Mouse (Mus musculus) G1E-ER4 (cell line): ENCODE measurements around the gene Atp5d. TPM values are rescaled to one million over a fixed set of nuclear protein-coding genes. Genes with fewer than 3 reads are reported as not detected.

Experiments used
- GATA1 ChIP-seq: IDR thresholded peaks from one replicate; pipeline ENCODE4 v1.8.0; 2012; ENCODE audit warnings: low read length, inconsistent platforms
- polyA plus RNA-seq: library from polyadenylated mRNA; stranded (reverse); fragments of >175 nt; gene quantifications from 2 replicates; pipeline ENCODE4 v1.2.3, GENCODE M21; 2012

Atp5d gene
- polyA plus RNA-seq, 1 experiment = 1,866 TPM

DNA sequence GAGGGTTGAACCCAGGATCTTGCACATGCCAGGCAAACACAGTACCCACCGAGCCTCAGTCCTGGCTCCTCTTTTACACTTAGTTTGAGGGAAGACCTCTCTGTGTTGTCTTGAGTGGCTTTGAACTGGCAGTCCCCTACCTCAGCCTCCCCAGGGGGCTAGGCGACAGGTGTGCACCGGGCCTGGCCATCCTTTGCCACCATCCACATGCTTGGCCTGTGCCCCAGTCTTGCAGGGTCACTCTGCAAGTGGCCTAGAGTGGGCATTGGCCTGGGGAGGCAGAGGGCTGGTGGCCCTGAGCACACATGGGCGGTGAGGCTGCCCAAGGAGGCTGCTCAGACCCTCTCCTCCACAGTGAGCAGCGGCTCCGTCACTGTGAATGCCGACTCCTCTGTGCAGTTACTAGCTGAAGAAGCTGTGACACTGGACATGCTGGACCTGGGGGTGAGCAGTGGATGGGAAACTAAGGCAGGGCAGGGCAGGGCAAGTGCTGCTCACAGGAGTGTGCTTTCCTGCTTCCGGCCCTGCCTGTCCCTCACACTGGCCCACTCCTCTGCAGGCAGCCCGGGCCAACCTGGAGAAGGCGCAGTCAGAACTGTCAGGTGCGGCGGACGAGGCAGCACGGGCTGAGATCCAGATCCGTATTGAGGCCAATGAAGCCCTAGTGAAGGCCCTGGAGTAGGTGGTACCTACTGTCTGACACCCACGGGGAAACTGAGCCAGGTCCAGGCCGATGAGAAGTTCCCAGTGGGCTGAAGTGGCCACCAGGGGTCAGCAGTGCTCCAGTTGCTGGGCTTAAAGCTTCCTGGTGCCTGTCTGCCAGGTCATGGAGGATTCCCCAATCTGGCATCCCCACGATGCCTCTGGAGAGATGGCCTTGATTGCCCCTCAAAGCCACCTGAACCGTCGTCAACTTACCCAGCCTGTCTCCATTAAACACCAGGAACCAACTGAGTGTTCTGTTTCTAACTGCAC lies 6.7 kb downstream of the Atp5d start:
- TF ChIP-seq GATA1 = no peak

DNA sequence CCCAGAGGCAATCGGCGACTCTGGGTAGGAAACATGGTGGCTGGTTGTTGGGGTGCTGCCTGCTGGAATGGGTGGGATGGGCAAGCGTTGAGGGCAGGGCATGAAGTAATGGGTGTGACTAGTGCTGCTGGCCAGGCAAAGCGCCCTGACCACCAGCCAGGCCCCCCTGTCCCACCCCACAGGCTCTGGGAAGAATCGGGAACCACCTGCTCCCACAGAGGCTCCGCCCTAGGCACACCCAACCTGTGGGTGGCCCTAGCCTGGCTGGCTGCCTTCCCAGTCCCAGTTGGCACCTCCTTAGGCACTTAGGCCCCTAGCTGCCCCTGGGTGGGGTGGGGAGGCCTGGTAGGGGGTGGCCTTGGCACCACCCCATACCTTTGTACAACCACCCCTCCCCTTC lies 7.5 kb downstream of the Atp5d start:
- TF ChIP-seq GATA1 = no peak

DNA sequence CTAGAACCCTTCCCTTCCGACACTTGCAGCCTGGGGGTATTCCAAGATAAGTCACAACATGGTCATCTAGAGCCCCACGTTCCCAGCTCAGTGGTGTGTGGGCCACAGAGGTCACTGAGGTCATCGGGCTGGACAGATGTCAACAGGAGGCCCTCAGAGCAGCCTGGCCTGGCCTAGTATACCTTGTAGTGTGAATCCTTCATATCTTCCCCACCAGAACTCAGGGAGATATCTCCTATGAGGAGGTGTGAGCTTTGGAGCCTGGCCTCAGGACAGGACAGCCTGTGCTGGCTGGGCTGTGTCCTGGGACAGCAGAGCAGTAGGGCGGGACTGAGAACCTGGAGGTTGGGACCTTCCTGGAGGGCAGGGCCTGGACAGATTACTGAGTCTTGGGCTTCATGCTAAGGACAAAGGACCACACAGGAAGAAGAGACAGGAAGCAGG lies 8.2 kb downstream of the Atp5d start:
- TF ChIP-seq GATA1 = no peak

DNA sequence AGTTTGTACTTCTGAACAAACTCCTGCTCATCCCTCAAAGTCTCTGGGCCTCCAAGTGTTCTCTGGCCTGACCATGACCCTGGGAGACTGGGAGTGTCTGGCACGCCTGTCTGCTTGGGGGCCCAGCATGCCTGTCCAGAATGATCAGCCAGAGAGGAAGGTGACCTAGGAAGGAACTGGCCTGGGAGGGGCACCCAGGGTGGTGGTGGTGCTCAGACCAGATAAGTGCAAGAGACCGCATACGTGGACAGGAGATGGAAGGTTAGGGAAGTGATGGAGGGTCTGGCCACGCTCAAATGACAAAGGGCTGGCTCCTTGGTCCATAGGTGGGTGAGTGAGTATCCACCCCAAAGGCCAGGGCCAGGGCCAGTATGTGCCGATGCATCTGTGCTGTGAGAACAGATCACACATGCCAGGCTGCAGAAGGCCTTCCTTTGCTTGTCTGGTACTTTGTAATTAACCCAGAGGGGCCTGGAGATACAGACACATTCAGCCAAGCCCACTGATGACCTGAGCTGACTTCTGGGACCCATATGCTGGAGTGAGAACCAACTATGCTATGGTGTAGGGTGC lies 8.8 kb downstream of the Atp5d start:
- no peak for TF ChIP-seq GATA1

DNA sequence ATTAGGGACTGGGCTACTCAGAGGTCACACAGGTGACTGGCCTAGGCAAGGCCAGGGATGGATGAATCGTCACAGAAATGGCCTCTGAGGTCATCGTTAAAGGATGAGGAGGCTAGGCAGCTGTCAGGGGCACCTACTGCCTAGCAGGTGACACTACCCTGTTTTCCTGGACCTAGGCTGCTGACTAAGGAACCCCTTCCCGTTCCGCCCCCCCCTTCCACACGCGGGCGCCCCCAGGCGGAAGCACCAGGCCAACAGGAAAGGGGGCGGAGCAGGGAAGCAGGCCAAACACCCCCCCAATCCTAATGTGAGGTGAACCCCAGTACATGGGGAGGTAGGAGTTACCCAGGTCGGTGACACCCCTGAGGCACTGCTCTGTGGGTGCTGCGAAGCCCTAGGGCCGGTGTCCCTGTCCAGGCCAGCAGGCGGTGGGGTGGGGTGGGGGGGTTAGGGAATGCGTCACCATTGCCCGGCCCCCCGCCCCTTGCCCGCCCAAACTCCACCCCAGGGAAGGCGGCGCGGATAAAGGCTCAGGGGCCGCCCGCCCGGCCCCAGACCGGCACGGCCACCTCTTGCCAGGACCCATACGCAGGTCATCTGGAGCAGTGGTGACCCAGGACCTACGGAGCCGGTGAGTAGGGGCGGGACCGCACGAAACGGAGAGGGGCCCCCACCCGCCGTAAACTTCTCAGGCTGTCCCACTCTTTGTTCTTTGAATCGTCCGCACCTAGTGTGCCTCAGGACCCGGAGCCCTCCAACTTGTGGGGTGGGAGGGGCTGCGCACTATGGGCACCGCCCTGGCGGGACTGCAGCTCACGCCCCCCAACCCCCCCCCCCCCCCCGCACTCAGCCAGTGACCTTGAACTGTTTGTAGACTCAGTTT lies 9.5 kb downstream of the Atp5d start, which contains the start of gene Midn:
Gene Midn, plus strand, starts transcription at position 554 of the 883 bp plus-strand sequence.
- TF ChIP-seq GATA1 = no peak

DNA sequence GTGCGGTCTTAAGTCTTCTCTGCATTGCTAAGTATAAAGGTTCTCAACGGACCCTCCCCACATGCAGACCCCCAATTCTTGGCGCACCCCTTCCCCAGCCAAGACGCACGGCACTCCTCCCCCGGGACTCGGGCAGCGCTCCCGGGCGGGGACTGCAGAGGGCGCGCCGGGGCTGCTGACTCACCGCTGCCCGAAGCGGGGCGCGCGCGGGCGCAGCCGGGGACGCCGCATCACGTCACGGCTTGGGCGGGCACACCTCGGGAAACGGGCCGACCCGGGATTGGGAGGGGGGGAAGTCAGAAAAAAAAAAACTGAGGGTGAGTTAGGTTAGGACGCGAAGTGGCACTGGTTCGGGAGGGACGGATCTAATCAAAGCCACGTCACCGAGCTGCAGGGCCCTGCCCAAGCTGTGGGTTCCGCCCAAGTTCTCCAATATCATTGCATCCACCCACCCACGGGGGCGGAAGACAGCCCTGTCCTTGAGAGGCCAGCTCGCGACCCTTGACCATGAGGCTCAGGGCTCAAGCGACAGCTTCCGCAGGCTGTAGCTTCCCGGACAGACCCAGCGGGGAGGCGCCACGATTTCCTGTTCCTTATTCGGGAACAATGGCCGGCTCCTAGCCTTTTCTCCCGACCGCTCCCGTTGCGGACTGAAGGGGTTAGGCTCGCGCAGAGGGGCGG lies 10.3 kb downstream of the Atp5d start:
- no peak for TF ChIP-seq GATA1

DNA sequence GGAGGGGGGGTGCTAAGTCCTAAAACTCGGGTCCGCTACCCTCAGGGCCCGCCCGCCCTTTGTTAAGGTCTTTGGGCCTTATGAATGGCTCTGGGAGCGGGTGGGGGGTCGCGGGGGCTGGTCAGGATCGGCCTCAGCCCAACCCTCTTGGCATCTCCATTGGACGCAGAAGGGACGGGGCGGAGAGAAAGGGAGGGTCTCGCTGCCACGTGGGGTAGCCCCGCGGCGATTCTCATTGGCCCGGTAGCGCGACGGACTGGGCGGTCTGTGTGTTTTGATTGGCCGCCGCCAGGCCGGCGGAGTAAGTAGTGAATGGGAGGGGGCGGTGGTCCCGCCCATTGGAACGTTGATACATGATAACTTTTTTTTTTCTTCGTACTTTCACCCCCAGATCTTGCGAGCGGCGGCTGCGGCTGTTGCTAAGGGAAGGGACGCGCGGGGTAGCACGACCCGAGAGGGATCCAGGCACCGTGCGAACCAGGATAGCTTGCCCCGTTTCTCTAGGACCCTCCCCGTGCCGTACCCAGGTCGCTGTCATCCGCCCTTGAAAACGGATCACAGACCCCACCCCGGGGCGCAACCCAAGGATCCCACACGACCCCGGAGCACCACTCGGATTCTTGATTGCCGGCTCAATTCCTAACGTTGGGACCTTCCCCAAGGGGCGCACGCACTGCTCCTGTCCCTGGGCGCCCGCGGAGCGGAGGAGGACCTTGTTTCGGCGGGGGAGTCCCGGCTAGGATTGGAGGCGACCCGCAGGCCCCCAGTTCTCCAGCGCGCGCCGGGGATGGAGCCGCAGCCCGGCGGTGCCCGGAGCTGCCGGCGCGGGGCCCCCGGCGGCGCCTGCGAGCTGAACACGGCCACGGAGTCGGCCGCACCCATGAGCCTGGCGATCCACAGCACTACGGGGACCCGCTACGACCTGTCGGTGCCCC lies 11.1 kb downstream of the Atp5d start:
- no peak for TF ChIP-seq GATA1

DNA sequence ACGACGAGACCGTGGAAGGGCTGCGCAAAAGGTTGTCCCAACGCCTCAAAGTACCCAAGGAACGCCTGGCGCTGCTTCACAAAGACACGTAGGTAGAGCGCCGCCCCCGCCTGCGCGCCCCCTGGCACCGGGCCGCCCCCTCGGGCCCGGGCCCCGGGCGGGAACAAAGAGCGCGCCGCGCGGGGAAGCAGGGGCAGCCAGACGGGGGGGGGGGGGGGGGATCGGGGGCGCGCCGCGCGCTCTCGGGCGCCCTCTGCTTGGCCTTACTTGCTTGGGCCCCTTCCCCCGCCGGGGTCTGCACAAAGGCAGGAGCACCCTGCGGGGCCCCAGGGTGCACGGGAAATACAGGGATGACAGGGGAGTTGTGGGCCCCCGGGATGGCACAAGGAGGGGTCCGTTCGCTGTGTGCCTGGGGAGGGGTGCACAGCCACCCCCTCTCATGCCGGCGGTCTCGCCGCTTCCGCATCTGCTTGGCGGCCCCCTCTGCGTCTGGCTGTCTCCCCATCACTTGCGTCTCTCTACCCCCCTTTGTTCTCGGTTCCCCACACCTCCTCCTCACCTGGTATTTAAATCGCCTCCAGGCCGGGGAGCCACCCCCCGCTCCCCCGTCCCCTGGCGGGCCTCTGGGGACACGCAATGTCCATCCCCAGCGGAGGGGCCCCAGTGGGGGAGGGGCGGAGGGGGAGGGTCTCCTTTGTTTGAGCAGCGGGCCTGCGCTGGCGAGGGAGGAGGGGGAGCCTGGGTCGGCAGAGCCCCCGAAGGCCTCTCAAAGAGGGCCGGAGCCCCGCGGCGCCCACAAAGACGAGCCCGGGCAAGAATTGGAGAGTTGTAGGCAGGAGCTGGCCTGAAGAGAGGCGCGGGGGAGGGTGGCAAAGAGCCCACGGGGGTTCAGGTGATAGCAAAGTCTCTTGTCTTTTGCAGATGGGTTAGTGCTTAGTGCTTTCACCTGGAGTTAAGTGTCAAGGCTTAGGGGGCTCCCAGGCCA lies 12.1 kb downstream of the Atp5d start:
- TF ChIP-seq GATA1 = no peak

DNA sequence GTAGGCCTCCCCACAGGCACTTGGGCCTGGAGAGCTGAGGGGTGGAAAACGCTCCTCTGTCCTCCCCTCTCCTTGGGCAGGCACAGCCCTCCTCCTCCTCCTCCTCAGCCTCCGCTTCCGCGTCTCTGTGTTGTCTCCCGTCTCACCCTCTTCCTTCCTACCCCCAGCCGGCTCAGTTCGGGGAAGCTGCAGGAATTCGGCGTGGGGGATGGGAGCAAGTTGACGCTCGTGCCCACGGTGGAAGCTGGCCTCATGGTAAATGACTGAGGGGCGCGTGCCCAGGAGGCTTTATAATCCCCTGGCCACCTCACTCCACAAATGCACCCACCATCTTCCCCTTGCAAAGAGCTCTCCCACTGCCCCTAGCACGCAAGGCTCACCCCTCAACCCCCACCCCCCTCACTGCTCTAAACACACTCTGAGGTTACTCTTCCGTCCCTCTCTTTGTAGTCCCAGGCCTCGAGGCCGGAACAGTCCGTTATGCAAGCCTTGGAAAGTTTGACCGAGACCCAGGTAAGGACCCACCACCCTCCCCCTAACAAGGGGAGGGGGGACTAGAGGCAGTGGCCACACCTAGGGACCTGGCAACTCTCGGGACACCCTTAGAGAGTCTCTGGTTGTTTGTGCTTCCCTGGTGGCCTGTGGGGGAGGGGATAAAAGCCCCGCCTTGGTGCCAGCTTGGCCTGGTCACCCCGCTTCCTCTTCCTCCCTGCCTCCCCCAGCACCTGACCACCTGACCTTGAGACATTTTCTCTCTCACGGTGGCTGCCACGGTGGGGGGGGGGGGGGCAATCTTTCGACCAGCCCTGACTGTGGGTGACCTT lies 13.0 kb downstream of the Atp5d start:
- no peak for TF ChIP-seq GATA1

DNA sequence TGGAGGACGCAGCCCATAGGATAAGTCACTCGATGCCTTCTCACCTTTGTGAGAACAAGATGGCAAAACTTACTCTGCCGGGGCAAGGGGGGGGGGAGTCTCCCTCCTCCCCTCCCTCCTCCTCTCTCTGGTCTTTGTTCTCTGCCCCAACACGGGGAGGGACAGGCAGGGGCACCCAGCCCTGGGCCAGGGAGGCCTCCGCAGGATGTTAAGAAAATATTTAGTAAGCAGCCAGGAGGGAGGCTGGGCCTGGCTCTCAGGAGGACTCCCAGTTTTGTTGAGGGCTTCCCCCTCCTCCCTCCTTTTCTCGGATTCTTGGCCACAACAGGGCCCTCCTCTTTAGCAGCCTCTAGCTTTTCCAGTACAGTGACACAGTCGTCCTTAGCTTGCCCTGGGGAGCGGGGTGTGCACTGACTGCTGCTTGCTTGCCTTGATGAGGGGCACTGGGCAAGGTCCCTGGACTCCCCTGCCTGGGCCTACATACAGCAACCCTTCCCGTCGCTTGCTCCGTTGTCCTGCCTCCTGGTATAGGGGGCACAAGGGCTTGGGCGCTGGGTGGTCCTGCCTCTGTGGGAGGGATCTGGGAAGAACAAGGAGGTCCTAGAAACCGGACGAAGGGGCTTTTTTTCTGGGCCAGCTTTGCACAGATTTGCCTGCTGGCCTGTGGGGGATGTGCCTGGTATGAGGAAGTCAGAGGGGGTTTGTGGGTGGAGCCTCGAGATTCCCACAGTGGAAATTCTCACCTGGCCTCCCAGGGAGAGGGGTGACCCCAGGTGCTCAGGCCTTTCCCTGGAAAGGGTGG lies 13.8 kb downstream of the Atp5d start:
- TF ChIP-seq GATA1 = no peak

DNA sequence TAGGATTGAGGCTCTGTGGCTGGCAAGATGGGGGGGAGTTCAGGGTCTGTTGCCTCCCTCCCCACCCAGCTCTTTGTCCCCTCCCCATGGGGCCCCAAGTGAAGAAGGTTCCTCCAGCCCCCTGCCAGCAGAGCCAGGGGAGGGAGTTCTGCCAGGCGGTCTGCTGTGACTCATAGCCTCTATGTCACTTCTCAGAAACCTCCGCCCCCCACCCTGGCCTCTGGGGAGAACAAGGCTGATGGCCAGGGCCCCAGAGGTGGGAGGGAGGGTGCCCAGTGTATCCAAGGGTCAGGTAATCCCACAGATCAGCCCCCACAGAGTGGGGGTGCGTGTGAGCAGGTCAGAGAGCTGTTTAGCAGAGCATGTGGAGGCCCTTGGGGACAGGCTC lies 14.4 kb downstream of the Atp5d start:
- no peak for TF ChIP-seq GATA1
